In genomic region chr6:86406306-86406705, GRCm38 (mm10) we compare ENCODE assay signal across 10 mouse cellular contexts. TPM values are rescaled to one million over a fixed set of nuclear protein-coding genes. Genes with fewer than 3 reads are reported as not detected.
A peak's percentile ranks its signal among the peaks of the same experiment; 100 is the strongest.
DNase-seq lines count a peak whose midpoint lies in the region; ATAC-seq and TF ChIP-seq lines count a peak whose summit lies in the region.
"Had no signal": no experiment of that assay in that cellular context is flagged by ENCODE, and none has a peak within 500 bp of the region (broad histone marks: within the 10 kb centered on the region; RNA-seq: fewer than 3 reads in every experiment).

No protein-coding gene starts in this region.

- no peak for TF ChIP-seq POLR2A in brain, embryonic 14.5 days (IDR thresholded peaks at IDR 0.05; ENCODE audit: borderline replicate concordance, extremely low read depth, insufficient read depth, insufficient read length, poor library complexity, severe bottlenecking)
- no peak for TF ChIP-seq POLR2A in heart, adult 2 months (IDR thresholded peaks at IDR 0.05; ENCODE audit: insufficient read depth, low read depth, low read length)

- peak overlapping the region; percentile 42; the same call in 1 of the 2 replicates for H3K4me2 ChIP-seq in heart, embryonic 11.5 days
- peak overlapping the region; percentile 70 for H3K4me2 ChIP-seq in forebrain, embryonic 15.5 days (replicated peaks)

- H3K9ac ChIP-seq in heart, embryonic 11.5 days (ENCODE audit: low read depth, low read length) = no peak overlapping the region
- peak overlapping the region; percentile 41 for H3K9ac ChIP-seq in forebrain, embryonic 15.5 days (replicated peaks)
- no peak overlapping the region for H3K9ac ChIP-seq in heart, adult 2 months (ENCODE audit: low read depth, low read length)

- no peaks in the 10 kb centered on the region for H3K9me3 ChIP-seq in heart, embryonic 11.5 days (replicated peaks; ENCODE audit: control insufficient read depth, low read length)
- H3K9me3 ChIP-seq in forebrain, embryonic 15.5 days = no peaks in the 10 kb centered on the region
- H3K9me3 ChIP-seq in midbrain, embryonic 10.5 days (replicated peaks) = no peaks in the 10 kb centered on the region
- H3K9me3 ChIP-seq: liver, embryonic 13.5 days had no signal

- H3K4me3 ChIP-seq in heart, embryonic 11.5 days (ENCODE audit: low read depth, low read length) = no peak overlapping the region
- peak overlapping the region; percentile 52 for H3K4me3 ChIP-seq in forebrain, embryonic 15.5 days
- peak overlapping the region; percentile 86 for H3K4me3 ChIP-seq in midbrain, embryonic 10.5 days
- no peak overlapping the region for H3K4me3 ChIP-seq in heart, adult 2 months

- H3K36me3 ChIP-seq in heart, embryonic 11.5 days (ENCODE audit: control insufficient read depth, insufficient read depth, low read length) = no peaks in the 10 kb centered on the region
- peaks cover 2% of the 10 kb centered on the region; the same call in 1 of the 2 replicates for H3K36me3 ChIP-seq in forebrain, embryonic 15.5 days
- H3K36me3 ChIP-seq in midbrain, embryonic 10.5 days = peaks cover 39% of the 10 kb centered on the region
- H3K36me3 ChIP-seq in heart, adult 2 months (ENCODE audit: control insufficient read depth, insufficient read depth, low read length) = peaks cover 16% of the 10 kb centered on the region

- no peak for TF ChIP-seq EP300 in heart, adult 2 months (IDR thresholded peaks at IDR 0.05; ENCODE audit: insufficient read depth, low read depth, low read length)

- peaks cover 3% of the 10 kb centered on the region; the same call in 1 of the 2 replicates for H3K4me1 ChIP-seq in heart, embryonic 11.5 days (ENCODE audit: control insufficient read depth, insufficient read depth, low read length)
- H3K4me1 ChIP-seq in forebrain, embryonic 15.5 days = peaks cover 34% of the 10 kb centered on the region
- H3K4me1 ChIP-seq in midbrain, embryonic 10.5 days = peaks cover 19% of the 10 kb centered on the region
- peaks cover 4% of the 10 kb centered on the region for H3K4me1 ChIP-seq in heart, adult 2 months (ENCODE audit: control insufficient read depth, insufficient read depth, low read length)

- intact Hi-C loops in heart, adult 2 months (cut with DNase I) = no loop called here

- no peaks in the 10 kb centered on the region; the same call in 1 of the 2 replicates for H3K79me2 ChIP-seq in heart, adult 2 months (replicated peaks; ENCODE audit: control insufficient read depth, insufficient read depth, low read length)

- ATAC-seq in heart, embryonic 11.5 days (replicated peaks; ENCODE audit: insufficient number of reproducible peaks, low FRiP score, low TSS enrichment) = no peak
- no peak for ATAC-seq in forebrain, embryonic 15.5 days (replicated peaks)

- H3K27me3 ChIP-seq in heart, embryonic 11.5 days (ENCODE audit: control insufficient read depth, insufficient read depth, low read length) = no peaks in the 10 kb centered on the region
- no peaks in the 10 kb centered on the region for H3K27me3 ChIP-seq in forebrain, embryonic 15.5 days
- H3K27me3 ChIP-seq in midbrain, embryonic 10.5 days (ENCODE audit: low read depth, poor library complexity, severe bottlenecking) = no peaks in the 10 kb centered on the region
- no peaks in the 10 kb centered on the region for H3K27me3 ChIP-seq in heart, adult 2 months (ENCODE audit: control insufficient read depth, insufficient read depth, low read length)
- H3K27me3 ChIP-seq: liver, embryonic 13.5 days had no signal

- no peak overlapping the region for H3K27ac ChIP-seq in heart, embryonic 11.5 days (ENCODE audit: low read depth, low read length)
- H3K27ac ChIP-seq in forebrain, embryonic 15.5 days (replicated peaks) = no peak overlapping the region
- peak overlapping the region; percentile 100 for H3K27ac ChIP-seq in midbrain, embryonic 10.5 days (replicated peaks)
- H3K27ac ChIP-seq in heart, adult 2 months = no peak overlapping the region
- H3K27ac ChIP-seq: liver, embryonic 13.5 days had no signal

- no peak for DNase-seq in heart, adult 8-10 months (ENCODE audit: low spot score)
- peak; percentile 20 for DNase-seq in brain, embryonic 14.5 days (ENCODE audit: low read depth)
- no peak for DNase-seq in midbrain, embryonic 10.5 days (ENCODE audit: low spot score)
- no peak for DNase-seq in MN1 (ENCODE audit: low spot score)
- DNase-seq in right cerebral cortex, postnatal 36 days (ENCODE audit: low spot score in 2 of 2) = no peak
- DNase-seq in heart, adult 2 months = no peak
- DNase-seq: kidney, postnatal 14 days; liver, embryonic 13.5 days had no signal

- no peak for TF ChIP-seq CTCF in brain, embryonic 14.5 days (IDR thresholded peaks at IDR 0.05; ENCODE audit: borderline replicate concordance, extremely low read depth, insufficient read depth, insufficient read length)
- no peak for TF ChIP-seq CTCF in heart, adult 2 months (IDR thresholded peaks at IDR 0.05)

RNA-seq across cellular contexts. Expression of gene Tia1, which starts 2.3 kb away (rescaled TPM):
- polyA plus RNA-seq in heart, embryonic 11.5 days (2014; fragmentation: Nextera tagmentation; extraction: Ambion mirVana) = 144 and 146 TPM in 2 replicates
- 10 to 100 TPM; 16.3 to 20.2 (median 17.6) TPM for total RNA-seq in heart, adult 8-10 months (2022)
- polyA plus RNA-seq in brain, embryonic 14.5 days (2012; rRNA removed) = 331 and 433 TPM in 2 replicates
- polyA plus RNA-seq in forebrain, embryonic 15.5 days (2015; fragmentation: Nextera tagmentation; extraction: Ambion mirVana) = 396 and 401 TPM in 2 replicates
- polyA plus RNA-seq in midbrain, embryonic 10.5 days (2016; fragmentation: Nextera tagmentation; extraction: Ambion mirVana) = 221 and 253 TPM in 2 replicates
- total RNA-seq in heart, adult 2 months (2021) = 10 to 100 TPM; 22.4 to 23.7 TPM
- polyA plus RNA-seq in heart, adult 2 months (2012; rRNA removed) = 13.1 and 27.9 TPM in 2 replicates

RNA-seq across cellular contexts. Expression of gene Pcyox1, which starts 9.4 kb away (rescaled TPM):
- 50.0 and 52.6 TPM in 2 replicates for polyA plus RNA-seq in heart, embryonic 11.5 days (2014; fragmentation: Nextera tagmentation; extraction: Ambion mirVana)
- total RNA-seq in heart, adult 8-10 months (2022) = 10 to 100 TPM; 68.7 to 96.5 (median 89.3) TPM
- 71.4 and 72.1 TPM in 2 replicates for polyA plus RNA-seq in brain, embryonic 14.5 days (2012; rRNA removed)
- 102 and 110 TPM in 2 replicates for polyA plus RNA-seq in forebrain, embryonic 15.5 days (2015; fragmentation: Nextera tagmentation; extraction: Ambion mirVana)
- 87.9 and 110 TPM in 2 replicates for polyA plus RNA-seq in midbrain, embryonic 10.5 days (2016; fragmentation: Nextera tagmentation; extraction: Ambion mirVana)
- 10 to 100 TPM; 69.6 to 82.5 TPM for total RNA-seq in heart, adult 2 months (2021)
- polyA plus RNA-seq in heart, adult 2 months (2012; rRNA removed) = 30.3 and 55.6 TPM in 2 replicates

RNA-seq across cellular contexts. Expression of gene Gm44790, which starts 20.2 kb away (rescaled TPM):
- not detected in 2 replicates for polyA plus RNA-seq in heart, embryonic 11.5 days (2014; fragmentation: Nextera tagmentation; extraction: Ambion mirVana)
- total RNA-seq in heart, adult 8-10 months (2022) = 1 to 10 TPM in 1 of 4 experiments, under 1 TPM in 1, not detected in 2; 0.47 to 3.2 TPM
- polyA plus RNA-seq in brain, embryonic 14.5 days (2012; rRNA removed) = 1.9 and 2.9 TPM in 2 replicates
- not detected in 2 replicates for polyA plus RNA-seq in forebrain, embryonic 15.5 days (2015; fragmentation: Nextera tagmentation; extraction: Ambion mirVana)
- 0.63 and 0.89 TPM in 2 replicates for polyA plus RNA-seq in midbrain, embryonic 10.5 days (2016; fragmentation: Nextera tagmentation; extraction: Ambion mirVana)
- total RNA-seq in heart, adult 2 months (2021) = not detected
- polyA plus RNA-seq in heart, adult 2 months (2012; rRNA removed) = not detected in 2 replicates
- polyA plus RNA-seq: liver, embryonic 13.5 days had no signal

RNA-seq across cellular contexts. Expression of gene C87436, which starts 31.9 kb away (rescaled TPM):
- 15.2 and 16.7 TPM in 2 replicates for polyA plus RNA-seq in heart, embryonic 11.5 days (2014; fragmentation: Nextera tagmentation; extraction: Ambion mirVana)
- total RNA-seq in heart, adult 8-10 months (2022) = 10 to 100 TPM in 2 of 4 experiments, 1 to 10 TPM in 2; 9.6 to 11.6 (median 10.0) TPM
- 18.0 and 21.2 TPM in 2 replicates for polyA plus RNA-seq in brain, embryonic 14.5 days (2012; rRNA removed)
- 33.2 and 35.3 TPM in 2 replicates for polyA plus RNA-seq in forebrain, embryonic 15.5 days (2015; fragmentation: Nextera tagmentation; extraction: Ambion mirVana)
- 22.8 and 24.8 TPM in 2 replicates for polyA plus RNA-seq in midbrain, embryonic 10.5 days (2016; fragmentation: Nextera tagmentation; extraction: Ambion mirVana)
- 10 to 100 TPM in 1 of 2 experiments, 1 to 10 TPM in 1; 8.9 to 11.0 TPM for total RNA-seq in heart, adult 2 months (2021)
- 8.6 and 10.7 TPM in 2 replicates for polyA plus RNA-seq in heart, adult 2 months (2012; rRNA removed)

RNA-seq across cellular contexts. Expression of gene Snrpg, which starts 35.2 kb away (rescaled TPM):
- polyA plus RNA-seq in heart, embryonic 11.5 days (2014; fragmentation: Nextera tagmentation; extraction: Ambion mirVana) = 389 and 393 TPM in 2 replicates
- 10 to 100 TPM; 37.0 to 60.8 (median 40.2) TPM for total RNA-seq in heart, adult 8-10 months (2022)
- polyA plus RNA-seq in brain, embryonic 14.5 days (2012; rRNA removed) = 175 and 203 TPM in 2 replicates
- 510 and 573 TPM in 2 replicates for polyA plus RNA-seq in forebrain, embryonic 15.5 days (2015; fragmentation: Nextera tagmentation; extraction: Ambion mirVana)
- 799 and 889 TPM in 2 replicates for polyA plus RNA-seq in midbrain, embryonic 10.5 days (2016; fragmentation: Nextera tagmentation; extraction: Ambion mirVana)
- total RNA-seq in heart, adult 2 months (2021) = 10 to 100 TPM; 41.9 to 42.0 TPM
- 22.7 and 32.3 TPM in 2 replicates for polyA plus RNA-seq in heart, adult 2 months (2012; rRNA removed)

Comparison
In these comparisons a context has a peak if more than half of its experiments do, and no peak if none do; other contexts are left out.
1. H3K4me3 ChIP-seq: peak in forebrain, embryonic 15.5 days (single experiment) and midbrain, embryonic 10.5 days (single experiment); none in heart, embryonic 11.5 days (single experiment) and heart, adult 2 months (single experiment).